In the genomic region with DNA sequence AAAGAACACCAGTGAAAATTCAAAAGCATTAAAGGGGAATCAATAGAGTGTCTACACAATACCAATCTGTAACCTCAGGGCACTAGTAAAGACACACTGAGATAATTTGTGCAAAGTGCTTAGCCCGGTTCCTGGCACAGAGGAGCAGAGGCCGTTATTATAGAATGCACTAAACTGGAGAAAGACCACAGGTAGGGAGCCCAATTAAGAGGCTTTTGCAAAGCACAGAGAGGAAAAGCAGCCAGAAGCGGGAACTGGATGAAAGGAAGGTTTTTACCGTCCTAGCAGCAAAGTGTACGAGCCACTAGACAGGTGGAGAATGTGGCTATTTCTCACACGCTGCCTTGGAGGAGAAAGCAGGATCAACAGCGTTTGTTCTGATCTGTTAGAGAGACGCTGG, we compare ENCODE assay signal across 20 mouse cellular contexts.
"Had no signal": no experiment of that assay in that cellular context is flagged by ENCODE, and none has a peak within 500 bp of the region (broad histone marks: within the 10 kb centered on the region; RNA-seq: fewer than 3 reads in every experiment).

No protein-coding gene starts in this region.

- H3K9ac ChIP-seq: limb, embryonic 12.5 days; limb, embryonic 15.5 days; liver, embryonic 14.5 days; liver, postnatal 0 days; lung, embryonic 14.5 days; neural tube, embryonic 12.5 days; neural tube, embryonic 15.5 days had no signal

- H3K27ac ChIP-seq: limb, embryonic 12.5 days; limb, embryonic 15.5 days; liver, embryonic 14.5 days; midbrain, embryonic 10.5 days; neural tube, embryonic 12.5 days; neural tube, embryonic 15.5 days had no signal

- DNase-seq: kidney, adult 9 months; kidney, postnatal 14 days; kidney, postnatal 4 days; left cerebral cortex, postnatal 4 days; liver, postnatal 0 days; lung, embryonic 14.5 days; lung, postnatal 10 days; lung, postnatal 36 days; midbrain, embryonic 14.5 days; retina, postnatal 1 day; thymus, adult 18-20 months; thymus, postnatal 36 days had no signal

- H3K4me2 ChIP-seq: limb, embryonic 12.5 days; limb, embryonic 15.5 days; liver, embryonic 11.5 days; lung, embryonic 14.5 days; neural tube, embryonic 12.5 days; neural tube, embryonic 15.5 days had no signal

- H3K9me3 ChIP-seq: limb, embryonic 12.5 days; limb, embryonic 15.5 days; megakaryocyte, embryonic 14.5 days; midbrain, embryonic 10.5 days; neural tube, embryonic 12.5 days; neural tube, embryonic 15.5 days had no signal

- H3K27me3 ChIP-seq: limb, embryonic 12.5 days; limb, embryonic 15.5 days; neural tube, embryonic 12.5 days; neural tube, embryonic 15.5 days had no signal

- ATAC-seq: liver, postnatal 0 days had no signal

- H3K4me1 ChIP-seq: midbrain, embryonic 10.5 days had no signal

- H3K4me3 ChIP-seq: limb, embryonic 12.5 days; limb, embryonic 15.5 days; megakaryocyte, embryonic 14.5 days; midbrain, embryonic 10.5 days; neural tube, embryonic 12.5 days; neural tube, embryonic 15.5 days had no signal

- H3K36me3 ChIP-seq: limb, embryonic 12.5 days; limb, embryonic 15.5 days; midbrain, embryonic 10.5 days; neural tube, embryonic 12.5 days; neural tube, embryonic 15.5 days had no signal
